Mouse (Mus musculus) heart, embryonic 13.5 days (tissue): ENCODE data around the gene Lrp5. TPM values are rescaled to one million over a fixed set of nuclear protein-coding genes. Genes with fewer than 3 reads are reported as not detected.

ENCODE experiments used
- ATAC-seq: fragments of 200-750 bp; cut with Nextera tagmentation; 2 replicates; pipeline ENCODE4 v1.8.0; 2017; ENCODE audit warnings: moderate TSS enrichment; ENCODE audit not compliant: insufficient number of reproducible peaks, low FRiP score, low TSS enrichment; ENCODE audit errors: extremely low read depth
- H3K27ac ChIP-seq: fragments of 300-500 bp; sonication (generic); replicated peaks from 2 replicates; pipeline ENCODE4 v1.5.1; 2015; ENCODE audit warnings: moderate library complexity, mild to moderate bottlenecking, inconsistent platforms
- H3K27me3 ChIP-seq: fragments of 300-500 bp; sonication (generic); replicated peaks from 2 replicates; pipeline ENCODE4 v1.6.1; 2015; ENCODE audit warnings: mild to moderate bottlenecking, inconsistent platforms
- H3K36me3 ChIP-seq: fragments of 300-500 bp; sonication (generic); 2 replicates; pipeline ENCODE4 v1.6.1; 2015; ENCODE audit warnings: mild to moderate bottlenecking, inconsistent platforms
- H3K4me1 ChIP-seq: fragments of 300-500 bp; sonication (generic); 2 replicates; pipeline ENCODE4 v1.6.1; 2015; ENCODE audit warnings: inconsistent platforms
- H3K4me2 ChIP-seq: fragments of 300-500 bp; sonication (generic); 2 replicates; pipeline ENCODE4 v1.6.1; 2015; ENCODE audit warnings: inconsistent platforms, mild to moderate bottlenecking, moderate library complexity
- H3K4me3 ChIP-seq: fragments of 300-500 bp; sonication (generic); 2 replicates; pipeline ENCODE4 v1.5.1; 2015; ENCODE audit warnings: moderate library complexity, mild to moderate bottlenecking, inconsistent platforms
- H3K9ac ChIP-seq: fragments of 300-500 bp; sonication (generic); 2 replicates; pipeline ENCODE4 v1.6.1; 2015; ENCODE audit warnings: inconsistent platforms, mild to moderate bottlenecking, moderate library complexity
- H3K9me3 ChIP-seq: fragments of 300-500 bp; sonication (generic); 2 replicates; pipeline ENCODE4 v1.6.1; 2016; ENCODE audit warnings: inconsistent platforms
- WGBS: fragments of 180-500 bp; shearing (Covaris S2); methylation state at CpG from one replicate; pipeline ENCODE4 v1.1.7; 2015; ENCODE audit warnings: mixed read lengths; 5-methylcytosine and 5-hydroxymethylcytosine counted together
- polyA plus RNA-seq: library from polyadenylated mRNA; unstranded; fragments of >200 nt; fragmentation: Nextera tagmentation; extraction: Ambion mirVana; gene quantifications from 2 replicates; pipeline ENCODE4 v1.2.1, GENCODE M21; 2015

Gene Lrp5
- polyA plus RNA-seq, 1 experiment from 2014 or later: 3.3 TPM

DNA sequence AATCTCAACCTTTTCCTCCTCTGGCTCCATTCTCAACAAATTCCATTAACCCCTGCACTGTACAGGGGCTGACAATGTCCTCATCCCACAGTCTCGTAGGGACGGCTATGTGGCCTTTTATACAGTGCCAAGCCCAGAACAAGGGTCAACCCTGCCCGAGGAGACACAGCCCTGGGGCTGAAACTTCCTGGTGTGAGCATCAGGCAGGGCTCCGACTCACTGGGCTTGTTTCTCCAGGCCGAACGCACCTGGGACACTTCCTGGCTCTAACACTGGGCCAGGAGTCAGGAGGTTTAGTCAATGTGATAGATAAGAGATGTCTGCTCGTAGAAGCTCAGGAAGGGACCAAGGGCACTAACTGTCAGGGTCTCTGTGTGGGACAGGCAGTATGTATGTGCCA lies 54.3 kb downstream of the Lrp5 start:
- Histone ChIP-seq H3K27ac (no peak overlapping the region), H3K36me3 (peaks cover 37% of the 10 kb centered on the region), H3K27me3 (no peaks in the 10 kb centered on the region), H3K9ac (no peak overlapping the region), H3K4me1 (peaks cover 24% of the 10 kb centered on the region), H3K9me3 (no peaks in the 10 kb centered on the region), H3K4me3 (no peak overlapping the region), H3K4me2 (no peak overlapping the region)
- 59% methylated on average over 7 of the region's 7 CpGs for WGBS
- ATAC-seq: no peak

DNA sequence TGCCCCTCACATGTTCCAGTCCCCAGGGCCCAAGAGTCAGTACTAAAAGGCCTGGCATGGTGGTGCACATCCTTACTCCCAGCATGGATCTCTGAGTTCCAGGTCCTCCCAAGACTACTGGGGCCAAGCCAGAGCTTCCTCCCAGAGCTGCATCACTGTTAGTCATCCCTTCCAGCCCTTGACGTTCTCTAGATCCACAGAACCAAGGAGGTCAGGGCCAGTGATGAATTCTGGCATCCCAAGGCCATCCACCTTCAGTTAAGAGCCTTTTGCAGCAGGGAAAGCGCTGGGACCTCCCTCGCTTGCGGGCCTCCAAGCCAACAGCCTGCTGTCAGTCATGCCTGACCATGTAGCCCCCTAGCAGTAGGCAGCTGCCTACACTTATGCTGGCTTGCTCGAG lies 54.9 kb downstream of the Lrp5 start:
- Histone ChIP-seq H3K9me3 (no peaks in the 10 kb centered on the region), H3K27me3 (no peaks in the 10 kb centered on the region), H3K27ac (no peak overlapping the region), H3K4me3 (no peak overlapping the region), H3K4me2 (no peak overlapping the region), H3K9ac (no peak overlapping the region), H3K36me3 (peaks cover 43% of the 10 kb centered on the region), H3K4me1 (peaks cover 21% of the 10 kb centered on the region)
- WGBS: 76% methylated on average over 5 of the region's 5 CpGs
- ATAC-seq: no peak

DNA sequence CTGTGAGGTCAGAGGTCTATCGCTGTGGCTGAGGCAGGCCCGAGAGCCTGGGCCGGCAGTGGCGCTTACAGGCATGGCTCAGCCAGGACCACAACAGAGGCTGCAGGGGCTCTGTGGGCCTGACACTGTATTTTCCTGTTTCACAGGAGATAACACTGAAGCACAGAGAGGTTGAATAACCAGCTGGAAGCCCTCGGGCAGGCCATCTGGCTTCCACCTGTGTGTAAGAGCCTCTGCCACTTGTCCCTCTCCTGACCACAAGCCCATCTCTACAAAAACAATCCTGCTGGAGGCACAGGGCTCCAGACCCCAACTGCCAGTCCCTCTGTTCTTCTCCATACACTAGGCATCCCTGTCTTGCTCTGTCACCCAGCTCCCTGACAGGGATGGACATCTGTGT lies 55.9 kb downstream of the Lrp5 start:
- Histone ChIP-seq H3K27ac (no peak overlapping the region), H3K9me3 (no peaks in the 10 kb centered on the region), H3K4me3 (no peak overlapping the region), H3K36me3 (peaks cover 47% of the 10 kb centered on the region), H3K9ac (0 out of 2 replicates have a peak overlapping the region, but pooled peaks have one; percentile 5), H3K4me1 (peaks cover 15% of the 10 kb centered on the region), H3K27me3 (no peaks in the 10 kb centered on the region), H3K4me2 (no peak overlapping the region)
- 63% methylated on average over 5 of the region's 5 CpGs for WGBS
- ATAC-seq: no peak

DNA sequence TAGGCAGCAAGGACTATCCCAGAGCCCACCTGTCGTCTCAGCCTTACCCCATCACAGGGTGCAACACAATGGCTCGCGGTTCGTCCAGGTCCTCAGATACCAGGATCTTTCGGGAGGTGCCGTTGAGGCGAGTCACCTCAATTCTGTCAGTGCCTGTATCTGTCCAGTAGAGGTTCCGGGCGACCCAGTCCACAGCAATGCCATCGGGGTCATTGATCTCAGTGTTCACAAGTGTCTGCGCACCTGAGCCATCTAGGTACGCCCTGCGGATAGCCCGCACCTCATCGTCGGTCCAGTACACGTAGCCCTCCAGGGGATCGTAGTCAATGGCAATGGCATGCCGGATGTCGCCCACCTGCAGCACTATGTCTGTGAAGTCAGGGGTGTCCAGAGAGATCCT lies 56.3 kb downstream of the Lrp5 start:
- H3K4me1 ChIP-seq: peaks cover 10% of the 10 kb centered on the region
- 0 out of 2 replicates have a peak overlapping the region, but pooled peaks have one; percentile 5 for H3K9ac ChIP-seq
- no peak overlapping the region for H3K4me2 ChIP-seq
- no peak overlapping the region for H3K27ac ChIP-seq
- 93% methylated on average over 20 of the region's 20 CpGs for WGBS
- no peak for ATAC-seq
- peaks cover 50% of the 10 kb centered on the region for H3K36me3 ChIP-seq
- no peak overlapping the region for H3K4me3 ChIP-seq
- H3K27me3 ChIP-seq: no peaks in the 10 kb centered on the region
- no peaks in the 10 kb centered on the region for H3K9me3 ChIP-seq

DNA sequence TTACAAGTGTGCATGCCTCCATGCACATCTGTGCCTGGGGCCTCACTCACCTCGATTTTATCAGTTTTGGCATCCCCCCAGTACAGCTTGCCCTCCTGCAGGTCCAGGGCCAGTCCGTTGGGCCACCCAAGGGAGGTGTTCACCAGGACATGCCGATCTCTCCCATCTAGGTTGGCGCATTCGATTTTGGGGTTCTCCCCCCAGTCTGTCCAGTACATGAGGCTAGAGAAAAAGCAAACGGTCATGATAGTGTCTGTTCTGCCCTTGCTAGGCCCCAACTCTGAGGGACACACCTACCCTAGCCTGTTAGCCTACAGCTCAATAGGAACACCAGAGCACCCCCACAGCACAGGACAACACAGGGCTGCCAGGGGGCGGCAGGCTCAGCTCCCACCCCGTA lies 58.1 kb downstream of the Lrp5 start:
- Histone ChIP-seq H3K9me3 (no peaks in the 10 kb centered on the region), H3K27ac (no peak overlapping the region), H3K4me2 (no peak overlapping the region), H3K4me3 (no peak overlapping the region), H3K9ac (no peak overlapping the region), H3K36me3 (peaks cover 61% of the 10 kb centered on the region), H3K27me3 (no peaks in the 10 kb centered on the region), H3K4me1 (peaks cover 5% of the 10 kb centered on the region)
- WGBS: 80% methylated on average over 8 of the region's 8 CpGs
- ATAC-seq: no peak

DNA sequence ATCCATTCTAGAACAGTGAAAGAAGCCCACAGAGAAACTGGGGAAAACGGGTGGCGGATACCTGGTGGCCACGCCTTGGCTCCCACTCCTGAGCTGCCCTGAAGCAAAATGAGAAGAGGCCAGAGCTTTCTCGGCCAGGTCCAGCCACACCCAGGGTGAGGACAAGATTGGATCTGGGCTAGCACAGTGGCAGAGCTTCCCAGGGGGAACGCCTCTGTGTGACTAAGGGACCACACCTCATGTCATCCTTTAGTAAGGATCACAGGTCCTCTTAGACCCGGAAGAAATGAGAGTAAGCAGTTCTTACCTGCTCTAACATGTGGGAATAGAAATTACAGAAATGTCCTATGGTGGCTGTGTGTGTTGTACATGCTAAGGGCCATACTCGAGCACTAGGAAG lies 61.3 kb downstream of the Lrp5 start:
- H3K36me3 ChIP-seq: peaks cover 84% of the 10 kb centered on the region
- H3K27ac ChIP-seq: no peak overlapping the region
- H3K4me3 ChIP-seq: no peak overlapping the region
- WGBS: 85% methylated on average over 7 of the region's 7 CpGs
- no peak for ATAC-seq
- H3K4me1 ChIP-seq: no peaks in the 10 kb centered on the region
- no peaks in the 10 kb centered on the region for H3K27me3 ChIP-seq
- H3K4me2 ChIP-seq: no peak overlapping the region
- no peaks in the 10 kb centered on the region for H3K9me3 ChIP-seq
- H3K9ac ChIP-seq: no peak overlapping the region

DNA sequence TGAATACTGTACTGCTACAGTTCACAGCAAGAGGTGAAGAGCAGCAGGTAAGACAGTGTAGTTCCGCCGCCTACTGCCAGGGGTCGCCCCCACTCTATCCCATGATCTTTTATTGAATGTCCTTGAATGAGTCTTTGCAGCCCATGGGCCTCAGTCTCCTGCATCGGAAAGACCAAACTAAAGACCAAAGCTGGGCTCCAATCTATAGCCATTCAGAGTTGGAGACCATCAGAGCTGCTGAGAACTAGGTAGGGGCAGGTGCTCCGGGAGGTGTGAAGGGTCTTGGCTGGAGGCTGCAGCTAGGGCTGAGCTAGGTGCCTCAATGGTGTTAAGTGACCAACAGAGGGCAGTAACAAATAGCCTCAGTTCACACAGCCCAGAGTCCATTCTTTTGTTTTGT lies 62.5 kb downstream of the Lrp5 start:
- peaks cover 84% of the 10 kb centered on the region for H3K36me3 ChIP-seq
- no peak for ATAC-seq
- H3K4me1 ChIP-seq: no peaks in the 10 kb centered on the region
- 56% methylated on average over 5 of the region's 5 CpGs for WGBS
- no peak overlapping the region for H3K4me3 ChIP-seq
- H3K9ac ChIP-seq: no peak overlapping the region
- H3K4me2 ChIP-seq: no peak overlapping the region
- H3K27me3 ChIP-seq: no peaks in the 10 kb centered on the region
- H3K27ac ChIP-seq: no peak overlapping the region
- peaks cover 6% of the 10 kb centered on the region; the same call in 1 of the 2 replicates for H3K9me3 ChIP-seq

DNA sequence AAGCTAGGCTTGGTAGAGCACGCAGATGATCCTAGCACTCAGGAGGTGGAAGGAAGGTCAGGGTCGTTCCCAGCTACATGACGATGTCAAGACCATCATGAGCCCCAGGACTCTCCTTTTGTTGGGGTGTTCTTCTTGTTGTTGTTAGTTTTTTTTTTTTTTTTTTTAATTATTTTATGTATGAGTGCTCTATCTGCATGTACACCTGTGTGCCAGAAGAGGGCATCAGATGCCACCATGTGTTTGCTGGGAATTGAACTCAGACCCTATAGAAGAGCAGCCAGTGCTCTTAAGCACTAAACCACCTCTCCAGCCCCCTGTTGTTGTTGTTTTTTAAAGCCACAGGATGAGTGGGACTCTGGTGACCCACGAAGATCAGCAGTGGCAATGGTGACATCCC lies 63.1 kb downstream of the Lrp5 start:
- 93% methylated on average over 4 of the region's 4 CpGs for WGBS
- no peak overlapping the region for H3K27ac ChIP-seq
- no peak overlapping the region for H3K4me2 ChIP-seq
- no peak overlapping the region for H3K9ac ChIP-seq
- H3K9me3 ChIP-seq: peaks cover 6% of the 10 kb centered on the region; the same call in 1 of the 2 replicates
- ATAC-seq: no peak
- H3K4me3 ChIP-seq: no peak overlapping the region
- H3K4me1 ChIP-seq: no peaks in the 10 kb centered on the region
- H3K36me3 ChIP-seq: peaks cover 86% of the 10 kb centered on the region
- no peaks in the 10 kb centered on the region for H3K27me3 ChIP-seq

DNA sequence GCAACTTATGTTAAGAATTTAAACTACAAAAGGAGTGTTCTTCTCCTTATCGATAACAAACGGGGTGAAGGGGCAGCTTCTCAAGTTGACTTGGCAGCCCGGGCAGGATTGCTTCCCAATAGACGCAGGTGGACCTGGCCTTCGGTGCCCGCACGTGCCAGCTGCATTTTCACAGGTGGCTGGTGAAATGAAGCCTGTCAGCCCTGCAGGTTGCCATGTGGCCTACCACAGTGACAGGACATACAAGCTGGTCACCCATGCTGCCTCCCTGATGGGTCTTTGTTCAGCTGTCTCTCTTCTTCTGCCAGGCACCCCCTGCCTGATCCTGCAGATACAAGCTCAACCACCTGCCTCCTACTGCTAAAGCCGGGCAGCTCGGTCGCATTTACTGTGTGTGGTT lies 65.5 kb downstream of the Lrp5 start:
- ATAC-seq: no peak
- H3K9ac ChIP-seq: no peak overlapping the region
- H3K4me3 ChIP-seq: no peak overlapping the region
- 90% methylated on average over 10 of the region's 10 CpGs for WGBS
- H3K4me2 ChIP-seq: no peak overlapping the region
- H3K36me3 ChIP-seq: peaks cover 74% of the 10 kb centered on the region
- H3K27ac ChIP-seq: no peak overlapping the region
- no peaks in the 10 kb centered on the region for H3K27me3 ChIP-seq
- H3K9me3 ChIP-seq: peaks cover 6% of the 10 kb centered on the region; the same call in 1 of the 2 replicates
- H3K4me1 ChIP-seq: no peaks in the 10 kb centered on the region

DNA sequence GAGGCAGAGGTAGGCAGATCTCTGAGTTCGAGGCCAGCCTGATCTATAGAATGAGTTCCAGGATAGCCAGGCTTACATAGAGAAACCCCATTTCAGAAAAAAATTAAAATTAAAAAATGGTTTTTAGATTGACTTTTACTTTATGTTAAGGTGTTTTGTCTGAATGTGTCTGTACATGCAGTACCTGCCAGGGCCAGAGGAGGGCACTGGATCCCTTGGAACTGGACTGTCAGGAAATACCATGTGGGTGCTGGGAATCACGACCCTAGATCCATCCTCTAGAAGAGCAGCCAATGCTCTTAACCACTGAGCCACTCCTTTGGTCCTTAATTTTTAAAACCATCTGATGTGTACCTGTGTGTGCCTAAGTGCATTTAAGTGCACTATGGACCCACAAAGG lies 67.0 kb downstream of the Lrp5 start:
- H3K4me2 ChIP-seq: no peak overlapping the region
- no peaks in the 10 kb centered on the region for H3K27me3 ChIP-seq
- H3K4me1 ChIP-seq: no peaks in the 10 kb centered on the region
- no peak overlapping the region for H3K27ac ChIP-seq
- H3K4me3 ChIP-seq: no peak overlapping the region
- ATAC-seq: no peak
- H3K9ac ChIP-seq: no peak overlapping the region
- H3K9me3 ChIP-seq: peaks cover 6% of the 10 kb centered on the region; the same call in 1 of the 2 replicates
- peaks cover 81% of the 10 kb centered on the region for H3K36me3 ChIP-seq
- WGBS: 77% methylated on average over 2 of the region's 2 CpGs

DNA sequence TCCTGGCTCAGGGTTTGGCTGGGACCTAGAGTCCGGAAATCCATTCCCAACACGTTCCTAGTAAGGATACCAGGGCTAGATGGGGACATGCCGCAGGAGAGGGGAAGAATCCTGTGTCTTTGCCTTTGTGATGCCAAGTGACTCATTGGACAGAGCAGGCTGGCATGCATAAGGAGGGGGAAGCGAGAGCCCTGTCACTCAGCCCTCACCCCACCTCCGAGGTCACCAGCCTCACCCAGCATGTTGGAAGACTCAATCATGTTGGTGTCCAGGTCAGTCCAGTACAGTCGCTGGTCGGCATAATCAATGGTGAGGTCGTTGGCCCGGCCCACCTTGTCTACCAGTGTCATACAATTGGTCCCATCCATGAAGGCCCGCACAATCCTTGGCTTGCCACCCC lies 72.4 kb downstream of the Lrp5 start:
- 89% methylated on average over 10 of the region's 10 CpGs for WGBS
- H3K36me3 ChIP-seq: peaks cover 80% of the 10 kb centered on the region

DNA sequence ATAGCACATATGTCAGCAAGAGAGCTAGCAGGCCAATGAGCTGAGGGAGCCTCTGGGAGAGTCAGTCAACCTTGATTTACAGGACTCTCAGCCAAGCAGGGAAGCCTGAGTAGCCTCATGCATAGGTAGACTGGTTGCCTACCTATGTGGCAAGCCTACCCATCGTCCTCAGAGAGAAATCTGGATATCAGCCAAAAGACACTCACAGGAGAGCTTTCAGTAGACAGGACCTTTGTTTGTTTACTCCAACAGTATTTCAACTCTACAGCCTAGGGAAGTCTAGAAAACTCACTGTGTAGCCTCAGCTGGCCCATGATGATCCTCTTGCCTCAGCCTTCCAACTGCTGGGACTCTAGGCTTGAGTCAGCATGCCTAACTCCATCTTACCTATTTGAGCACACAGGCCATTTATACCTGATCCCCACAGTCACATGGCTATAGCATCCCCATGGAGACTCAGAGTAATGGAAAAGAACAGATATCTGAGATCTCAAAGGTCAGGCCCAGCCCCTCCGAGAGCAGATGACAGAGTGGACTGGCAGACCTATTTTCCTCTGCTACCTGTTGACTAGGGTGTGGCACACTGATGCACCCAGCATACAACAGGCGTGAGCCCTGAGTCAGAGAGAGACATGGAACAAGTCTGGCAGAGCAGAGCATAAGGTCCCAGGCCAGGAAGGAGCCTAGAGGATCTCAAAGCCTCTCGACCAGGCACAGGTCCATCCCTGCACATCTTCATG lies 73.7 kb downstream of the Lrp5 start:
- H3K9ac ChIP-seq: no peak overlapping the region
- no peaks in the 10 kb centered on the region for H3K9me3 ChIP-seq
- H3K4me1 ChIP-seq: peaks cover 20% of the 10 kb centered on the region
- H3K27me3 ChIP-seq: no peaks in the 10 kb centered on the region
- ATAC-seq: no peak
- WGBS: 76% methylated on average over 4 of the region's 4 CpGs
- no peak overlapping the region for H3K4me3 ChIP-seq
- no peak overlapping the region for H3K4me2 ChIP-seq
- peaks cover 71% of the 10 kb centered on the region for H3K36me3 ChIP-seq
- H3K27ac ChIP-seq: no peak overlapping the region

More for the DNA sequence above, 72.4 kb downstream of the Lrp5 start:
- H3K4me3 ChIP-seq: no peak overlapping the region
- peaks cover 20% of the 10 kb centered on the region for H3K4me1 ChIP-seq
- no peak overlapping the region for H3K9ac ChIP-seq
- no peak overlapping the region for H3K27ac ChIP-seq
- ATAC-seq: no peak
- H3K9me3 ChIP-seq: no peaks in the 10 kb centered on the region
- H3K4me2 ChIP-seq: no peak overlapping the region
- H3K27me3 ChIP-seq: no peaks in the 10 kb centered on the region
